Mouse (Mus musculus) liver, embryonic 14.5 days (tissue): ENCODE measurements at regions not wholly inside any gene's neighbourhood (a gene's known extent, or its start where the extent isn't known, plus 50 kb on each side); places are given as distances from the start of the nearest gene placed in this dataset.

Experiments used
- ATAC-seq: fragments of 200-750 bp; cut with Nextera tagmentation; 2 replicates; pipeline ENCODE4 v1.8.0; 2017; ENCODE audit warnings: moderate number of reproducible peaks, mild to moderate bottlenecking, moderate library complexity; ENCODE audit not compliant: insufficient read depth
- DNase-seq, 3 experiments: peaks; one replicate each; pipeline ENCODE4 v3.0.0-alpha.2; 2012 to 2013; ENCODE audit warnings: low read depth in 3 of 3, low spot score in 3 of 3
- H3K27ac ChIP-seq: fragments of 300-500 bp; sonication (generic); 2 replicates; pipeline ENCODE4 v1.5.1; 2014; ENCODE audit warnings: moderate library complexity, mild to moderate bottlenecking, control low read depth, inconsistent platforms
- H3K27me3 ChIP-seq: fragments of 300-500 bp; sonication (generic); 2 replicates; pipeline ENCODE4 v1.6.1; 2014; ENCODE audit warnings: mild to moderate bottlenecking, low read length, moderate library complexity; ENCODE audit not compliant: control insufficient read depth, insufficient read depth
- H3K36me3 ChIP-seq: fragments of 300-500 bp; sonication (generic); replicated peaks from 2 replicates; pipeline ENCODE4 v1.6.1; 2014; ENCODE audit warnings: low read depth; ENCODE audit not compliant: control insufficient read depth, insufficient read depth
- H3K4me1 ChIP-seq, 2 experiments: fragments of 200-500 bp in 1 of 2; fragments of 300-500 bp in 1 of 2; sonication (generic) in 1 of 2; replicated peaks; 2 replicates each; pipeline ENCODE4 v1.6.1; 2012 to 2014; ENCODE audit warnings: antibody characterized with exemption in 1 of 2, inconsistent platforms in 1 of 2, low read length in 1 of 2; ENCODE audit not compliant: control insufficient read depth in 2 of 2, insufficient read depth in 2 of 2
- H3K4me2 ChIP-seq: fragments of 300-500 bp; sonication (generic); 2 replicates; pipeline ENCODE4 v1.6.1; 2014; ENCODE audit warnings: low read depth, mild to moderate bottlenecking, control low read depth, moderate library complexity
- H3K4me3 ChIP-seq, 2 experiments: fragments of 200-500 bp in 1 of 2; fragments of 300-500 bp in 1 of 2; sonication (generic) in 1 of 2; 2 replicates each; pipeline ENCODE4 v1.5.1; 2012 to 2014; ENCODE audit warnings: low read depth in 2 of 2, low read length in 2 of 2, mild to moderate bottlenecking in 2 of 2, control low read depth in 1 of 2, inconsistent platforms in 1 of 2, moderate library complexity in 1 of 2; ENCODE audit not compliant: insufficient read depth in 1 of 2
- H3K9ac ChIP-seq: fragments of 300-500 bp; sonication (generic); replicated peaks from 2 replicates; pipeline ENCODE4 v1.6.1; 2014; ENCODE audit warnings: mild to moderate bottlenecking, control low read depth, moderate library complexity
- H3K9me3 ChIP-seq: fragments of 300-500 bp; sonication (generic); 2 replicates; pipeline ENCODE4 v1.6.1; 2016; ENCODE audit warnings: low read length, mixed read lengths; ENCODE audit not compliant: control insufficient read depth
- CTCF ChIP-seq: IDR thresholded peaks from 2 replicates; pipeline ENCODE4 v1.5.1; 2016; ENCODE audit warnings: antibody characterized with exemption, low read depth, control low read depth
- EP300 ChIP-seq: IDR thresholded peaks from 2 replicates; pipeline ENCODE4 v1.6.1; 2016; ENCODE audit warnings: antibody characterized with exemption, low read depth
- WGBS: fragments of 180-500 bp; shearing (Covaris S2); extraction: QIAGEN DNeasy Blood & Tissue Kit; methylation state at CpG from one replicate; pipeline ENCODE4 v1.1.7; 2014; ENCODE audit not compliant: insufficient replicate concordance; 5-methylcytosine and 5-hydroxymethylcytosine counted together

- Histone ChIP-seq H3K9me3 (no peaks in the 10 kb centered on the region), H3K27me3 (no peaks in the 10 kb centered on the region), H3K36me3 (no peaks in the 10 kb centered on the region), H3K4me3 (no peak overlapping the region), H3K4me1 (no peaks in the 10 kb centered on the region), H3K9ac (no peak overlapping the region), H3K4me2 (no peak overlapping the region), H3K27ac (no peak overlapping the region)
- DNase-seq: no peak
- ATAC-seq: no peak
- WGBS: 64% methylated on average over 10 of the region's 10 CpGs
- TF ChIP-seq CTCF (no peak), EP300 (no peak)
Measured at GRCm38 (mm10) chr3:154443351-154444075, 113.1 kb upstream of the Lhx8 start.

- Histone ChIP-seq H3K4me2 (no peak overlapping the region), H3K4me1 (no peaks in the 10 kb centered on the region), H3K36me3 (no peaks in the 10 kb centered on the region), H3K9me3 (no peaks in the 10 kb centered on the region), H3K27ac (no peak overlapping the region), H3K4me3 (no peak overlapping the region), H3K9ac (no peak overlapping the region), H3K27me3 (no peaks in the 10 kb centered on the region)
- TF ChIP-seq EP300 (no peak), CTCF (no peak)
- no peak for DNase-seq
- no peak for ATAC-seq
Measured at GRCm38 (mm10) chr3:154441454-154441853, 111.0 kb upstream of the Lhx8 start.

- H3K4me1 ChIP-seq: no peaks in the 10 kb centered on the region
- no peaks in the 10 kb centered on the region for H3K27me3 ChIP-seq
- H3K4me2 ChIP-seq: no peak overlapping the region
- 40% methylated on average over 2 of the region's 2 CpGs for WGBS
- no peak overlapping the region for H3K9ac ChIP-seq
- H3K4me3 ChIP-seq: no peak overlapping the region
- ATAC-seq: no peak
- no peaks in the 10 kb centered on the region for H3K9me3 ChIP-seq
- TF ChIP-seq CTCF: no peak
- TF ChIP-seq EP300: no peak
- no peaks in the 10 kb centered on the region for H3K36me3 ChIP-seq
- DNase-seq: no peak
- no peak overlapping the region for H3K27ac ChIP-seq
Measured at GRCm38 (mm10) chr3:154440899-154441298, 110.4 kb upstream of the Lhx8 start.

GRCm38 (mm10) chr3:154430856-154431255, 100.4 kb upstream of the Lhx8 start:
- H3K27me3 ChIP-seq: no peaks in the 10 kb centered on the region
- no peak for TF ChIP-seq EP300
- no peak for TF ChIP-seq CTCF
- no peak overlapping the region for H3K4me2 ChIP-seq
- H3K27ac ChIP-seq: no peak overlapping the region
- WGBS: 66% methylated on average over 7 of the region's 7 CpGs
- no peaks in the 10 kb centered on the region for H3K9me3 ChIP-seq
- no peak for ATAC-seq
- H3K4me1 ChIP-seq: no peaks in the 10 kb centered on the region
- H3K36me3 ChIP-seq: no peaks in the 10 kb centered on the region
- H3K9ac ChIP-seq: no peak overlapping the region
- no peak overlapping the region for H3K4me3 ChIP-seq
- DNase-seq: no peak

- Histone ChIP-seq H3K9ac (no peak overlapping the region), H3K27ac (no peak overlapping the region), H3K4me1 (no peaks in the 10 kb centered on the region), H3K4me2 (no peak overlapping the region), H3K4me3 (no peak overlapping the region), H3K27me3 (no peaks in the 10 kb centered on the region), H3K9me3 (no peaks in the 10 kb centered on the region), H3K36me3 (no peaks in the 10 kb centered on the region)
- DNase-seq (no peak), ATAC-seq (no peak)
- TF ChIP-seq EP300 (no peak), CTCF (no peak)
- 63% methylated on average over 6 of the region's 6 CpGs for WGBS
Measured at GRCm38 (mm10) chr3:154429666-154430065, 99.2 kb upstream of the Lhx8 start.
